Mouse (Mus musculus) limb, embryonic 10.5 days (tissue): Measurements from ENCODE around the gene Olfr1410. TPM values are rescaled to one million over a fixed set of nuclear protein-coding genes. Genes with fewer than 3 reads are reported as not detected.

Experiments used
- polyA plus RNA-seq: library from polyadenylated mRNA; unstranded; fragments of >200 nt; fragmentation: Nextera tagmentation; extraction: Ambion mirVana; gene quantifications from 2 replicates; pipeline ENCODE4 v1.2.1, GENCODE M21; 2016

The Olfr1410 gene
- polyA plus RNA-seq, 1 experiment from 2014 or later: not detected

Other genes starting within 250 kb of the Olfr1410 start
- 311 and 325 TPM in 2 replicates for gene Ndufa10, start 131.9 kb upstream of the Olfr1410 start, polyA plus RNA-seq
- not detected in 2 replicates for gene Olfr1416, start 120.7 kb upstream of the Olfr1410 start, polyA plus RNA-seq
- not detected in 2 replicates for gene Olfr1415, start 109.7 kb upstream of the Olfr1410 start, polyA plus RNA-seq
- gene Olfr1414, start 87.1 kb upstream of the Olfr1410 start, polyA plus RNA-seq: not detected in 2 replicates
- gene Olfr1413, start 34.5 kb upstream of the Olfr1410 start, polyA plus RNA-seq: not detected in 2 replicates
- not detected in 2 replicates for gene Olfr1412, start 20.0 kb upstream of the Olfr1410 start, polyA plus RNA-seq
- gene Olfr1411, start 11.4 kb upstream of the Olfr1410 start, polyA plus RNA-seq: not detected in 2 replicates
- gene Olfr12, start 12.0 kb downstream of the Olfr1410 start, polyA plus RNA-seq: not detected in 2 replicates
- 327 and 345 TPM in 2 replicates for gene Cops9, start 36.2 kb downstream of the Olfr1410 start, polyA plus RNA-seq
- 0.15 TPM in 1 of 2 replicates, not detected in the other for gene Otos, start 43.1 kb downstream of the Olfr1410 start, polyA plus RNA-seq
- 82.0 and 87.4 TPM in 2 replicates for gene Gpc1, start 225.9 kb downstream of the Olfr1410 start, polyA plus RNA-seq